Mouse (Mus musculus) cerebellum, adult 11 months (tissue): ENCODE results near the gene Prkd1.

Experiments used
- DNase-seq: peaks from one replicate; pipeline ENCODE4 v3.0.0; 2022

Gene Prkd1

GRCm38 (mm10) chr12:50554214-50554613, 94.7 kb downstream of the Prkd1 start:
- no peak for DNase-seq

- DNase-seq: peak; percentile 13
These were observed 98.9 kb downstream of the Prkd1 start for GRCm38 (mm10) chr12:50549860-50550555.

GRCm38 (mm10) chr12:50546394-50546793, 102.5 kb downstream of the Prkd1 start:
- DNase-seq: no peak

GRCm38 (mm10) chr12:50545610-50545919, 103.3 kb downstream of the Prkd1 start:
- no peak for DNase-seq

GRCm38 (mm10) chr12:50544855-50545609, 103.9 kb downstream of the Prkd1 start:
- DNase-seq: no peak

GRCm38 (mm10) chr12:50540793-50541192, 108.1 kb downstream of the Prkd1 start:
- DNase-seq: no peak

GRCm38 (mm10) chr12:50538296-50538965, 110.5 kb downstream of the Prkd1 start:
- no peak for DNase-seq

- no peak for DNase-seq
These were observed 111.1 kb downstream of the Prkd1 start for GRCm38 (mm10) chr12:50537761-50538160.

GRCm38 (mm10) chr12:50537006-50537405, 111.9 kb downstream of the Prkd1 start:
- no peak for DNase-seq

GRCm38 (mm10) chr12:50528633-50529032, 120.3 kb downstream of the Prkd1 start:
- no peak for DNase-seq

- no peak for DNase-seq
These were observed 124.8 kb downstream of the Prkd1 start for GRCm38 (mm10) chr12:50524061-50524460.

GRCm38 (mm10) chr12:50514526-50514925, 134.4 kb downstream of the Prkd1 start:
- DNase-seq: no peak

- DNase-seq: no peak
These were observed 137.2 kb downstream of the Prkd1 start for GRCm38 (mm10) chr12:50511486-50512225.

GRCm38 (mm10) chr12:50508762-50509161, 140.1 kb downstream of the Prkd1 start:
- no peak for DNase-seq

GRCm38 (mm10) chr12:50499796-50500504, 148.9 kb downstream of the Prkd1 start:
- DNase-seq: no peak

- no peak for DNase-seq
These were observed 152.9 kb downstream of the Prkd1 start for GRCm38 (mm10) chr12:50496006-50496405.

- DNase-seq: no peak
These were observed 169.1 kb downstream of the Prkd1 start for GRCm38 (mm10) chr12:50479784-50480183.

- no peak for DNase-seq
These were observed 191.7 kb downstream of the Prkd1 start for GRCm38 (mm10) chr12:50457151-50457550.

GRCm38 (mm10) chr12:50451761-50452160, 197.1 kb downstream of the Prkd1 start:
- no peak for DNase-seq

- no peak for DNase-seq
These were observed 212.2 kb downstream of the Prkd1 start for GRCm38 (mm10) chr12:50436660-50437059.

GRCm38 (mm10) chr12:50430129-50430703, 218.7 kb downstream of the Prkd1 start:
- no peak for DNase-seq

- no peak for DNase-seq
These were observed 296.5 kb downstream of the Prkd1 start for GRCm38 (mm10) chr12:50352404-50352803.
